Mouse (Mus musculus) cortical plate, adult 2 months (tissue): Measurements from ENCODE around the gene Gp1ba.

Experiments used
- CTCF ChIP-seq: fragments of 200-500 bp; IDR thresholded peaks from 2 replicates; pipeline ENCODE4 v1.5.1; 2011; ENCODE audit warnings: mild to moderate bottlenecking, control low read depth, low read length; ENCODE audit not compliant: insufficient read depth; ENCODE audit errors: extremely low read depth
- POLR2A ChIP-seq: fragments of 200-500 bp; IDR thresholded peaks from 2 replicates; pipeline ENCODE4 v1.6.1; 2011; ENCODE audit warnings: mild to moderate bottlenecking, low read length, control low read depth; ENCODE audit not compliant: insufficient read depth; ENCODE audit errors: extremely low read depth

DNA sequence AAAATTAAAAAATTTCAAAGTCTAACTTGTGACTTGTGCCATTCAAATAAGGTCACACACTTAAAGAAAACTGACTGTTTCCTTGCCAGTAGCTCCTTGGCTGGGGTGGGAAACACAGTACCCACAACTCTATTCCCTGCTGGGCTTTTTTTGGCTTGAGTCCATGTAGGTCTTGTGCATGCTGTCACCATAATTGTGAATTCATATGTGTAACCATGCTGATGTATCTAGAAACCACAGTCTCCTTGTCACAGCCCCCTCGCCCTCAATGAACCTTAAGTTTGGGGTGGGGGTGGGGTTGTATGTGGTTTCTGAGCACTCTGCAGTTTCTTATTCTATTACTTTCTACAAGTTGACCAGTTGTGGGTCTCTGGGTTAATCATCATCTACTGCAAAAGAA, 47.2 kb upstream of the Gp1ba start:
- TF ChIP-seq POLR2A (no peak), CTCF (no peak)
